Mouse (Mus musculus) lung, adult 2 months (tissue): ENCODE results near the gene Tpbpa.

ENCODE experiments used
- CTCF ChIP-seq: fragments of 200-500 bp; IDR thresholded peaks from 2 replicates; pipeline ENCODE4 v1.5.1; 2011; ENCODE audit warnings: mild to moderate bottlenecking, low read length, control low read depth; ENCODE audit not compliant: insufficient read depth
- POLR2A ChIP-seq: fragments of 200-500 bp; IDR thresholded peaks from 2 replicates; pipeline ENCODE4 v1.6.1; 2011; ENCODE audit warnings: low read depth, mild to moderate bottlenecking, control low read depth, low read length, borderline replicate concordance; ENCODE audit errors: extremely low read depth

GRCm38 (mm10) chr13:60961706-60962105 lies 19.9 kb upstream of the Tpbpa start:
- no peak for TF ChIP-seq CTCF
- TF ChIP-seq POLR2A, result no peak
